Comparison of ENCODE assay signal across 11 mouse cellular contexts in the genomic region with DNA sequence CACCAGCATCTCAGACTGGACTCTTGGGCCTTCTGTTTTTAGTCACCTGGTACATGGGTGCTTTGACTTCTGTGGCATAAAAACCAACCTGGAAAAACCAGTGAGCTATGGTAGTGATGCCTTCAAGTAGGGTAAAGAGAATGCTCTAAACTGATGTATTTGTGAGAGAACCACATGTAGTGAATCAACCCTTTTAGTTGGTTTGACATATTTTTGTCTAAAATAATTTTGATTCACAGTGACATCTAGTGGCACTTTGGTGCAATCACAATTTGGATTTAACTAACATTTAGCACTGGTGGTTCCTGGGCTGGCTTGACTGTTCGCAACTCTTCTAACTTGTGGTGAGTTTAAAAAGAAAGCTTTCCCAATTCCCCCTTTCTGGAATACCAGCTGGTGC. TPM values are rescaled to one million over a fixed set of nuclear protein-coding genes. Genes with fewer than 3 reads are reported as not detected.
DNase-seq lines count a peak whose midpoint lies in the region; ATAC-seq and TF ChIP-seq lines count a peak whose summit lies in the region.
"Had no signal": no experiment of that assay in that cellular context is flagged by ENCODE, and none has a peak within 500 bp of the region (broad histone marks: within the 10 kb centered on the region; RNA-seq: fewer than 3 reads in every experiment).

No protein-coding gene starts in this region.

- intact Hi-C loops in gastrocnemius, adult 2 months (cut with DNase I): no loop called here

- no peak for DNase-seq in gastrocnemius, adult 2 months
- no peak for DNase-seq in gastrocnemius, postnatal 10 days
- peak; percentile 9 for DNase-seq in lung, postnatal 14 days
- no peak for DNase-seq in lung, postnatal 25 days (ENCODE audit: low spot score)
- no peak for DNase-seq in stomach, postnatal 0 days (ENCODE audit: low spot score)
- no peak for DNase-seq in kidney, postnatal 4 days

- no peak overlapping the region for H3K27ac ChIP-seq in gastrocnemius, adult 2 months
- H3K27ac ChIP-seq in forebrain, embryonic 16.5 days (ENCODE audit: low read length): peak overlapping the region; percentile 16; the same call in 1 of the 2 replicates
- H3K27ac ChIP-seq in stomach, postnatal 0 days (replicated peaks): no peak overlapping the region
- H3K27ac ChIP-seq in kidney, embryonic 15.5 days: no peak overlapping the region
- H3K27ac ChIP-seq: embryonic facial prominence, embryonic 15.5 days; midbrain, embryonic 12.5 days had no signal

- no peak for TF ChIP-seq EP300 in stomach, postnatal 0 days (optimal IDR thresholded peaks at IDR 0.05)

- no peaks in the 10 kb centered on the region for H3K27me3 ChIP-seq in forebrain, embryonic 16.5 days (replicated peaks; ENCODE audit: control insufficient read depth, insufficient read depth, low read length)
- no peaks in the 10 kb centered on the region for H3K27me3 ChIP-seq in stomach, postnatal 0 days (ENCODE audit: control insufficient read depth, insufficient read depth, low read length)
- H3K27me3 ChIP-seq in kidney, embryonic 15.5 days: no peaks in the 10 kb centered on the region
- H3K27me3 ChIP-seq: embryonic facial prominence, embryonic 15.5 days; midbrain, embryonic 12.5 days had no signal

- H3K9me3 ChIP-seq in forebrain, embryonic 16.5 days (ENCODE audit: control insufficient read depth, low read length): no peaks in the 10 kb centered on the region
- H3K9me3 ChIP-seq in stomach, postnatal 0 days (ENCODE audit: control insufficient read depth, low read length): no peaks in the 10 kb centered on the region
- no peaks in the 10 kb centered on the region for H3K9me3 ChIP-seq in kidney, embryonic 15.5 days (replicated peaks)
- H3K9me3 ChIP-seq: embryonic facial prominence, embryonic 15.5 days; G1E; midbrain, embryonic 12.5 days had no signal

- no peaks in the 10 kb centered on the region for H3K36me3 ChIP-seq in forebrain, embryonic 16.5 days (ENCODE audit: control insufficient read depth, insufficient read depth)
- H3K36me3 ChIP-seq in stomach, postnatal 0 days (ENCODE audit: control insufficient read depth, insufficient read depth, low read length): no peaks in the 10 kb centered on the region
- H3K36me3 ChIP-seq in kidney, embryonic 15.5 days: no peaks in the 10 kb centered on the region
- H3K36me3 ChIP-seq: embryonic facial prominence, embryonic 15.5 days; G1E; midbrain, embryonic 12.5 days had no signal

- H3K9ac ChIP-seq in forebrain, embryonic 16.5 days (replicated peaks; ENCODE audit: low read depth, low read length): no peak overlapping the region
- no peak overlapping the region for H3K9ac ChIP-seq in stomach, postnatal 0 days (ENCODE audit: low read length)
- no peak overlapping the region for H3K9ac ChIP-seq in kidney, embryonic 15.5 days
- H3K9ac ChIP-seq: embryonic facial prominence, embryonic 15.5 days; midbrain, embryonic 12.5 days had no signal

- no peak overlapping the region for H3K4me3 ChIP-seq in gastrocnemius, adult 2 months
- H3K4me3 ChIP-seq in forebrain, embryonic 16.5 days (replicated peaks; ENCODE audit: low read length): no peak overlapping the region
- no peak overlapping the region for H3K4me3 ChIP-seq in stomach, postnatal 0 days (ENCODE audit: low read depth, low read length)
- H3K4me3 ChIP-seq in kidney, embryonic 15.5 days (replicated peaks): no peak overlapping the region
- H3K4me3 ChIP-seq: embryonic facial prominence, embryonic 15.5 days; midbrain, embryonic 12.5 days had no signal

- WGBS in forebrain, embryonic 16.5 days: 74% methylated on average over 1 of the region's 1 CpGs
- WGBS in stomach, postnatal 0 days: 81% methylated on average over 1 of the region's 1 CpGs
- 76% methylated on average over 1 of the region's 1 CpGs for WGBS in kidney, embryonic 15.5 days

- peaks cover 2% of the 10 kb centered on the region; the same call in 1 of the 2 replicates for H3K4me1 ChIP-seq in forebrain, embryonic 16.5 days (replicated peaks; ENCODE audit: control insufficient read depth, insufficient read depth, low read length)
- H3K4me1 ChIP-seq in stomach, postnatal 0 days (replicated peaks; ENCODE audit: control insufficient read depth, insufficient read depth): no peaks in the 10 kb centered on the region
- H3K4me1 ChIP-seq in kidney, embryonic 15.5 days: 0 out of 2 replicates have a peak, but pooled peaks cover 7% of the 10 kb centered on the region
- H3K4me1 ChIP-seq: embryonic facial prominence, embryonic 15.5 days; midbrain, embryonic 12.5 days had no signal

- ATAC-seq in forebrain, embryonic 16.5 days: peak; percentile 51
- no peak for ATAC-seq in stomach, postnatal 0 days (ENCODE audit: low FRiP score, low TSS enrichment)
- no peak for ATAC-seq in kidney, embryonic 15.5 days (replicated peaks; ENCODE audit: low FRiP score)

- peak; percentile 62 for TF ChIP-seq CTCF in gastrocnemius, adult 2 months (IDR thresholded peaks at IDR 0.05)
- peak; percentile 69 for TF ChIP-seq CTCF in stomach, postnatal 0 days (IDR thresholded peaks at IDR 0.05; ENCODE audit: low read depth)

- no peak overlapping the region for H3K4me2 ChIP-seq in forebrain, embryonic 16.5 days (ENCODE audit: low read length)
- no peak overlapping the region for H3K4me2 ChIP-seq in stomach, postnatal 0 days (replicated peaks; ENCODE audit: low read depth)
- H3K4me2 ChIP-seq in kidney, embryonic 15.5 days: no peak overlapping the region
- H3K4me2 ChIP-seq: embryonic facial prominence, embryonic 15.5 days; midbrain, embryonic 12.5 days had no signal

RNA-seq across cellular contexts. Expression of gene Il12a, which starts 53.7 kb away (rescaled TPM):
- total RNA-seq in gastrocnemius, adult 2 months (2021): 1 to 10 TPM; 4.1 to 4.8 TPM
- 1 to 10 TPM; 4.7 to 6.2 TPM for total RNA-seq in gastrocnemius, postnatal 10 days (2021)
- 0.32 TPM in 1 of 2 replicates, not detected in the other for polyA plus RNA-seq in forebrain, embryonic 16.5 days (2015; fragmentation: Nextera tagmentation; extraction: Ambion mirVana)
- polyA plus RNA-seq in stomach, postnatal 0 days (2015; fragmentation: Nextera tagmentation; extraction: Ambion mirVana): 0.10 TPM in 1 of 2 replicates, not detected in the other
- polyA plus RNA-seq in kidney, embryonic 15.5 days (2015; fragmentation: Nextera tagmentation; extraction: Ambion mirVana): 0.37 and 0.40 TPM in 2 replicates
- polyA plus RNA-seq: G1E; midbrain, embryonic 12.5 days had no signal
